Mouse (Mus musculus) neural tube, embryonic 12.5 days (tissue): ENCODE data around the gene Vax1. TPM values are rescaled to one million over a fixed set of nuclear protein-coding genes. Genes with fewer than 3 reads are reported as not detected.
A peak's percentile ranks its signal among the peaks of the same experiment; 100 is the strongest.

Source experiments
- ATAC-seq: fragments of 200-750 bp; cut with Nextera tagmentation; 2 replicates; pipeline ENCODE4 v1.8.0; 2017; ENCODE audit warnings: low read depth, mild to moderate bottlenecking, moderate TSS enrichment, moderate library complexity; ENCODE audit not compliant: low FRiP score
- H3K27ac ChIP-seq: fragments of 300-500 bp; sonication (generic); 2 replicates; pipeline ENCODE4 v1.5.1; 2016
- H3K27me3 ChIP-seq: fragments of 300-500 bp; sonication (generic); replicated peaks from 2 replicates; pipeline ENCODE4 v1.6.1; 2016; ENCODE audit warnings: mild to moderate bottlenecking
- H3K36me3 ChIP-seq: fragments of 300-500 bp; sonication (generic); 2 replicates; pipeline ENCODE4 v1.6.1; 2016; ENCODE audit warnings: mild to moderate bottlenecking
- H3K4me1 ChIP-seq: fragments of 300-500 bp; sonication (generic); 2 replicates; pipeline ENCODE4 v1.6.1; 2016
- H3K4me2 ChIP-seq: fragments of 300-500 bp; sonication (generic); replicated peaks from 2 replicates; pipeline ENCODE4 v1.6.1; 2016; ENCODE audit warnings: mild to moderate bottlenecking
- H3K4me3 ChIP-seq: fragments of 300-500 bp; sonication (generic); 2 replicates; pipeline ENCODE4 v1.5.1; 2016
- H3K9ac ChIP-seq: fragments of 300-500 bp; sonication (generic); 2 replicates; pipeline ENCODE4 v1.6.1; 2016; ENCODE audit warnings: mild to moderate bottlenecking
- H3K9me3 ChIP-seq: fragments of 300-500 bp; sonication (generic); 2 replicates; pipeline ENCODE4 v1.6.1; 2016; ENCODE audit warnings: mild to moderate bottlenecking
- WGBS: fragments of 180-500 bp; shearing (Covaris S2); methylation state at CpG from one replicate; pipeline ENCODE4 v1.1.7; 2016; 5-methylcytosine and 5-hydroxymethylcytosine counted together
- polyA plus RNA-seq: library from polyadenylated mRNA; unstranded; fragments of >200 nt; fragmentation: Nextera tagmentation; extraction: Ambion mirVana; gene quantifications from 2 replicates; pipeline ENCODE4 v1.2.1, GENCODE M21; 2016

The Vax1 gene
- polyA plus RNA-seq, 1 experiment from 2014 or later = not detected

DNA sequence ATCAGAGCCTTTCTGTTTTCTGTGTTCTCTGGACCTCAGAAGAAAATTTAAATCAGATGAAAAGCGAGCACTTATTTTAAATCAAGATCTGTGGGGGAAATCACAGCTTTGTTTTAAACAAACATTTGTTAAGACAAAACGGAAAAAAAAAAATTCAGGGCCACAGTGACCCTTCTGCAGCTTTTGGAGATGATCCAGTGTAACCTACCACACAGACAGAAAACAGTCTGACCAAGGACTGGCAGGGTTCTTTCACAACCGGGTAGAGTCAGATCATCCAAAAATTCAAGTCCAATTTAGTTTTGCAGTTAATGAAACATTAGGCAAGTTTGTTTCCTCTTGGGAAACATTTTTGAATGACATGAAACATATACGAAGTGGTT is 21.3 kb upstream of the Vax1 start:
- Histone ChIP-seq H3K27me3 (peaks cover 88% of the 10 kb centered on the region), H3K4me1 (no peaks in the 10 kb centered on the region), H3K27ac (no peak overlapping the region), H3K9ac (no peak overlapping the region), H3K4me3 (no peak overlapping the region), H3K36me3 (no peaks in the 10 kb centered on the region), H3K4me2 (no peak overlapping the region), H3K9me3 (no peaks in the 10 kb centered on the region)
- WGBS = 8% methylated on average over 4 of the region's 4 CpGs
- no peak for ATAC-seq

DNA sequence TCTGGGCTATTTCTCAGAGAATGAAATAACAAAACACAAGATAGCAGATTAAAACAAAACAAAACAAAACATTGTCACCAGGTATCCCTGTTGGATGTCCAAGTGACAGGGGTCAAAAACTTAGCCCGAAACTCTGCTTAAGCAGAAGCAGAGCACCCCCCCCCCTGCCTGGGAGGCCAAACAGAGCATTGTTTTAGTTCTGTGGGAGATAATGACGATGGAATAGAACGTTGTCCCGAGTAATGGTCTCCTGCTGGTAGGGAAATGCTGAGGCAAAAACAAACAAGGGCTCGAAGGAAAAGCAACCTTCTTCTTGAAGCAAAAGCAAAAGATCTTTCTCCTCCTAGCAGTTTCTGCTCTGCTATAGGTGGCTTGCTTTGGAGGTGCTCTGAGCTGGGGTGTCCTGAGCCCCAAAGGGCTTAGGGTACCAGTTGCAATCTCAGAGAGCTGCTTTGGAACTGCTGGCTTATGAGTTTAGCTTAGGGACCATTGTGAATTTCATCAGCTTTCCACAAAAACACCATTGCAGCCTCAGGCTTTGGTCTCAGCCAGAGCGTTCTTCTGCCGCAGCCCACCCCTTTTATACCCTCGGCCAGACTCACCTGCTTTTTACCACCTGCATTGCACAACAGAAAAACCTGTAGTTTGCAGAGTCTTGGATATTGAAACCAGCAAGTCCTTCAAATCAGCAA is 20.7 kb upstream of the Vax1 start:
- H3K9ac ChIP-seq = no peak overlapping the region
- no peaks in the 10 kb centered on the region for H3K4me1 ChIP-seq
- H3K4me2 ChIP-seq = no peak overlapping the region
- no peaks in the 10 kb centered on the region for H3K9me3 ChIP-seq
- H3K27ac ChIP-seq = no peak overlapping the region
- no peak overlapping the region for H3K4me3 ChIP-seq
- H3K27me3 ChIP-seq = peaks cover 82% of the 10 kb centered on the region
- under 1% methylated on average over 8 of the region's 8 CpGs for WGBS
- no peaks in the 10 kb centered on the region for H3K36me3 ChIP-seq
- ATAC-seq = no peak

DNA sequence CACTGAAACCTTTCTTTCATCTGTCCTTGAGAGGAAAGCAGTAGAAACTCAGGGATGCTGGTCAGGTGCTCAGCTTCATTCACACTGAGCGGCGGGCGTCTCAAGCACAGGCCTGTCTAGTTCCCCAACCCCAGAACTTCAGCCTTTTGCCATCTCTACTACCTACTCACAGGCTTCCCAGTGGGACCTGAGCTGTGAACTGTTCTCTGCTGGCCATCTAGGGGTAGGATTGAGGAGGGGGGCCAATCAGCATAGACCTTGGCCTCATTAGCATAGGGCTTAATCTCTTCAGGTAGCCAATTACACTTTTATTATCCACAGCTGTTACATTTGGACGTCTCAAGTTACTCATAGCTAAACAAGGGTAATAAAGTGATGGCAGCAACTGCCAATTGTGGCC is 19.1 kb upstream of the Vax1 start:
- no peak for ATAC-seq
- no peak overlapping the region for H3K4me2 ChIP-seq

DNA sequence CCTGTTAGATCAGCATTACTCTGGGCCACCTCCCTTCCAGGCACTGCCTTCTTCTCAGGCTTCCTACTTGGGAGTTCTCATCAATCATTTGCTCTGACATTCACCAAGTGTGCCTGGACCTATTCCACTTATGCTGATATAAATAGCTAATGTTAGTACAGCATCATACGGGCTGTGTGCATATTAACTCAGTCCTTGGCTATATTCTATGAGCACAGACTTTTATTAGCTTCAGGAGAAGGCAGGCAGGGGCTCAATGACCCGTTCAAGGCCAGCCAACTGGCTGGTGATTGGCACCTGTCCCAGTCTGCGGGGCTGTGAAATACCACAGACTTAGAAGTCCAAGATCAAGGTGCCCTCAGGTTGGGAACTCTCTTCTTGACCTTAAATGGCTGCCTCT is 14.1 kb upstream of the Vax1 start:
- Histone ChIP-seq H3K36me3 (no peaks in the 10 kb centered on the region), H3K4me1 (no peaks in the 10 kb centered on the region), H3K4me3 (no peak overlapping the region), H3K9ac (no peak overlapping the region), H3K9me3 (no peaks in the 10 kb centered on the region), H3K27me3 (peaks cover 57% of the 10 kb centered on the region), H3K4me2 (no peak overlapping the region), H3K27ac (no peak overlapping the region)
- ATAC-seq = no peak
- WGBS = 59% methylated on average over 3 of the region's 3 CpGs

More for the DNA sequence above, 19.1 kb upstream of the Vax1 start:
- H3K27me3 ChIP-seq = peaks cover 78% of the 10 kb centered on the region
- no peak overlapping the region for H3K27ac ChIP-seq
- 5% methylated on average over 4 of the region's 4 CpGs for WGBS
- no peaks in the 10 kb centered on the region for H3K4me1 ChIP-seq
- no peak overlapping the region for H3K4me3 ChIP-seq
- no peaks in the 10 kb centered on the region for H3K9me3 ChIP-seq
- no peaks in the 10 kb centered on the region for H3K36me3 ChIP-seq
- no peak overlapping the region for H3K9ac ChIP-seq

DNA sequence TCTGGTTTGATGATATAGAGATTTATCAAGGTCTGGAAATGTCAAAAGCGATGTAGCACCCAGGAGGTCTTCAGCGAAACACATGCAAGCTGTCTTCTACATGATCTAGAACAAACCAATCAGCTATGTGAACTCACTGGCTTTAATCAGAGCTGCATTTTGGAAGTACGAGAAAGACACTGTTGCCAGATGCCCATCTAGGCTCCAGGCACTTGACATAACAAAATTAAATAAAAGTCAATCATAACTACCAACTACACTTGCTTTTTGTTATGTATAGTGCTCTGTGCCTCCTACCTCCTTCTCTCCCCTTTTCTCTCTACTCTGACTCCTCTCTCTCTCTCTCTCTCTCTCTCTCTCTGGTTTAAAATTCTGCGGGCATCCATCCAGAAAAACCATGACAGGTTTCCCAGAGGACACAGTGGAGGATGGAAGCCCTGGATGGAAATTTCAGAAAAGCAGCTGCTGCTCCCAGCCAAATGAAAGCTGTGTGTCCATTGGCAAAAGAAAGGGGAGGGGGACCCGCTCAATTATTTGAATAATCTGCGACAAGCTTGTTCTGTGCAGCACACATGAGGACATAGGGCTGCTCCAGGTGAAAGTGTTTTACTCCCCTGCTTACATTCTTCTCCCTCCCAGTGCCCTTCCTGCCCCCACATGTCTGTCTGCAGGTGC is 3.6 kb upstream of the Vax1 start:
- no peak overlapping the region for H3K9ac ChIP-seq
- no peaks in the 10 kb centered on the region for H3K9me3 ChIP-seq
- no peak overlapping the region for H3K4me2 ChIP-seq
- peaks cover 3% of the 10 kb centered on the region; the same call in 1 of the 2 replicates for H3K4me1 ChIP-seq
- WGBS = 11% methylated on average over 6 of the region's 6 CpGs
- ATAC-seq = no peak
- H3K36me3 ChIP-seq = no peaks in the 10 kb centered on the region
- no peak overlapping the region for H3K4me3 ChIP-seq
- no peak overlapping the region for H3K27ac ChIP-seq
- peaks cover 90% of the 10 kb centered on the region for H3K27me3 ChIP-seq

DNA sequence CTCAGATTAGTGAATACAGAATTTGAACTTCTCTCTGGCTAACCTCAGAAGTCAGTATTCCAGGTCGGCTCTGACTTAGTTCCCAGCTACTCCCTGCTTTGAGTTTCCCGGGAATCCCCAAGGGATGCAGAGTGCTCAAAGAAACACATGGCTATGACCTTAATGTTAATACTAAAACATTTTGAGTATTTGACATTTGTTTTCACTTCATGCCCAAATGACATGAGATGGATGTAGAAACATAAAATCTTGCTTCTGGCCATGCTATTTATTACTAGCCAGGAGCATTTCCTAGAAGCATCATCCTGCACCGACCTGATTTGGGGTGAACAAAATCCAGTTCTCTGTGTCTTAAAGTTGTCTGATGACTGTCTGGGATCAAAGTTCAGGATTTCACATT is 2.9 kb upstream of the Vax1 start:
- Histone ChIP-seq H3K9ac (no peak overlapping the region), H3K27me3 (peaks cover 92% of the 10 kb centered on the region), H3K9me3 (no peaks in the 10 kb centered on the region), H3K4me3 (no peak overlapping the region), H3K4me1 (peaks cover 3% of the 10 kb centered on the region; the same call in 1 of the 2 replicates), H3K36me3 (no peaks in the 10 kb centered on the region), H3K4me2 (no peak overlapping the region), H3K27ac (no peak overlapping the region)
- ATAC-seq = no peak
- WGBS = 4% methylated on average over 3 of the region's 3 CpGs

DNA sequence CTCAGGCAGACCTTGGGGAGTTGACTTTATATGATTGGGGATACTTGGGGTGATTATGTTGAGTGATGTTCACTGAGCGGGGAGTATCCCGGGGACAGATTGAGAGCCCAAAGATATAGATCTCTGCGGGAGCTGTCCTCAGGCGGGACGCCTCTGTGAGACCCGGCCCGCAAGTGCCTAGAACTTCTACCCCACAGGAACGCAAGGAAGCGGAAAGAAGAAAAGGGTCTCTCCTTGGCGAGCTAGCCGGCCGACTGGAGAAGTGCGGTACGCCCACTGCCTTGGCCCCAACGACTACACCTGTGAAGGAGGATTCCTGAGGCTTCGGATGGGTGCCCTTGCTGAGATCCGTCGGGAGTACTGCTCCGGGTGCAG is 2.0 kb upstream of the Vax1 start:
- H3K27me3 ChIP-seq = peaks cover 98% of the 10 kb centered on the region
- H3K9me3 ChIP-seq = no peaks in the 10 kb centered on the region
- ATAC-seq = no peak
- H3K4me1 ChIP-seq = peaks cover 3% of the 10 kb centered on the region; the same call in 1 of the 2 replicates
- WGBS = under 1% methylated on average over 19 of the region's 19 CpGs
- no peak overlapping the region for H3K4me2 ChIP-seq
- no peaks in the 10 kb centered on the region for H3K36me3 ChIP-seq
- H3K4me3 ChIP-seq = no peak overlapping the region
- no peak overlapping the region for H3K27ac ChIP-seq
- H3K9ac ChIP-seq = no peak overlapping the region

DNA sequence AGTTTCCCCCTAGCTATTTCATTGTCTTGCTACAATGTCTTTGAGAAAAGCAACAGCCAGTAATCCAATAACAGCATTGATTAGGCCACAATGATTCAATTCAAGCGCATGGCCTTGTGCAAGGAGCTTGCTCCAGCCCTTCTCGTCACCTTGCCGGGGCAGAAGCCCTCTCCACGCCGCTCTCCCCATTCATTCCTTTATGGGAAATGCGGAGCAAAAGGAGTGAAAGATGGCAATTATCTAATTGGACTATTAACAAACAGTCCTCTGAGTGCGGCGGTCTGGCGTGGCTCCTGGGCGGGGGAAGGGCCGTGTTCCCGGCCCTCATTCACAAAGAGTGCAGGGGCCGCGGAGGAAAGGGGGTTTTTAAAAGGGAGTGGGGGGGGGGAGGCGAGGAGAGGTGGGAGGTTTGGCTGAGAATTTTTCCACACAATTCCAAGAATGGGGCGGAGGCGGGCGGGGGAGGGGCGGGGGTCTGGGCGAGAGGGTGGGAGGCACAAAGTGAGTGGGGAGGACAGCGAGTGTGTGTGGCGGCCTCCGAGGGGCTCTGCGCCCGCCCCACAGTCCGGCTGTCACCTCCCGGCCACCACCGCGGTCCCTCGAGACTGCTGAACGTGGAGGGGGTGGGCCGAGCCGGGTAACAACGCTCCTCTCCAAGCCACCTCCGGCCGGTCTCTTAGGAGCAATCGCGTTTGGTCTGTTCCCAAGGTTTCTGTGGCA is 1.5 kb upstream of the Vax1 start:
- Histone ChIP-seq H3K4me2 (peak overlapping the region; percentile 8; the same call in 1 of the 2 replicates), H3K27ac (no peak overlapping the region), H3K27me3 (peaks cover 99% of the 10 kb centered on the region), H3K4me1 (peaks cover 9% of the 10 kb centered on the region), H3K9me3 (no peaks in the 10 kb centered on the region), H3K9ac (no peak overlapping the region), H3K36me3 (no peaks in the 10 kb centered on the region), H3K4me3 (no peak overlapping the region)
- ATAC-seq = no peak
- under 1% methylated on average over 36 of the region's 38 CpGs for WGBS

DNA sequence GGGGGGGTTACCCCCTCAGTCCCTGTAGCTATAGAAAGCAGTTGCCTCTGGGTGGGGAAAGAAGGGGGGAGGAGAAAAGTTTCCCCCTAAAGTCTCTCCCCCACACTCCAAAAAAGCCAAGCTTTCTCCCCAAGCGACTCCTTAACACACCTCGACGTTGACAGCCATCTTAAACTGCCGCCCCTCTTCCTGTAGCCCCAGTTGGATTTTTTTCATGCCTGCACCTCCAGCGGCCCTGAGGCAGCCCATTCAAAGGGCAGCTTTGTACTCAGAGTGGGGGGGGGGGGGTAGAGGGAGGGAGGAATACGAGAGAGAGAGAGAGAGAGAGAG is 875 bp upstream of the Vax1 start:
- Histone ChIP-seq H3K27me3 (peaks cover 99% of the 10 kb centered on the region), H3K4me2 (no peak overlapping the region), H3K4me1 (peaks cover 12% of the 10 kb centered on the region), H3K27ac (no peak overlapping the region), H3K4me3 (no peak overlapping the region), H3K9me3 (no peaks in the 10 kb centered on the region), H3K36me3 (no peaks in the 10 kb centered on the region), H3K9ac (no peak overlapping the region)
- WGBS = 0% methylated on average over 6 of the region's 6 CpGs
- no peak for ATAC-seq

DNA sequence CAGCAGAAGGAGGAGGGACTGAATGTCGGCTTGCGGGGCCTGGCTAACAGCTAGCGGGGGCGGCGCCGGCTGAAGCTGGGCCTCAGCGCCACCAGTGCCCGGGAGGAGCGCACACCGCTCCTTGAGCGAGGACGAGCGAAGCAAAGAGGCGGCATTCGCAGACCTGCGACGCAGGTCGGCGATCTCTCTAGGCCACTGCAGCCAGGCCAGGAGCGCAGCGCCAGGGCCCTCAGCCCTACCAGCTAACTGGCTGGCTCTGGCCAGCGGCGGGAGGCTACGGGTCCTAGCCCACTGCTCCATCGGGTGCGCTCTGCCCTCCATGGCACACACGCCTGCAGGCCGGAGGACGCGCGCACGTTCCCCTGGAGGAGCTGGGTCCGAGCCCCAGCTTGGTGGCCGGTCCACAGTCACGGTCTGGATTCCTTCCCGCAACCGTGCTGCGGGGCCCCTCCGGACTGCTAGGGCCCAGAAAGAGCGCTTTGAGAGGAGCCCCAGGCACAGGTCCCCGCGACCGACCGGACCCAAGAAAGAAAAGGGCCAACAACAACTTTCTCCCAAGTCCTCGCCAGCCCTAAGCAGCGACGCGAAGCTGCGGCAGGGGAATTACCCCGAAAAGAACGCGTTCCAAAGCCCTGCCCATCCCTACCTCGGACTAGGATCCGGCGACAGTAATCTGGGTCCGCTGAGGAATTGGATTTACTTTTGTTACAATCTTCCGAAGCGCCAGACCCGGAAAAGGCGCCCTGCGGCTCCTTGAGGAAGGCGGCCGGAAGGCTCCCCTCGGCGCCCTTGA is 517 bp downstream of the Vax1 start:
- no peak overlapping the region for H3K9ac ChIP-seq
- H3K27ac ChIP-seq = no peak overlapping the region
- peaks cover 100% of the 10 kb centered on the region for H3K27me3 ChIP-seq
- WGBS = under 1% methylated on average over 65 of the region's 65 CpGs
- no peaks in the 10 kb centered on the region for H3K36me3 ChIP-seq
- H3K4me2 ChIP-seq = peak overlapping the region; percentile 42
- H3K4me1 ChIP-seq = peaks cover 12% of the 10 kb centered on the region
- ATAC-seq = no peak
- H3K4me3 ChIP-seq = no peak overlapping the region
- no peaks in the 10 kb centered on the region for H3K9me3 ChIP-seq

DNA sequence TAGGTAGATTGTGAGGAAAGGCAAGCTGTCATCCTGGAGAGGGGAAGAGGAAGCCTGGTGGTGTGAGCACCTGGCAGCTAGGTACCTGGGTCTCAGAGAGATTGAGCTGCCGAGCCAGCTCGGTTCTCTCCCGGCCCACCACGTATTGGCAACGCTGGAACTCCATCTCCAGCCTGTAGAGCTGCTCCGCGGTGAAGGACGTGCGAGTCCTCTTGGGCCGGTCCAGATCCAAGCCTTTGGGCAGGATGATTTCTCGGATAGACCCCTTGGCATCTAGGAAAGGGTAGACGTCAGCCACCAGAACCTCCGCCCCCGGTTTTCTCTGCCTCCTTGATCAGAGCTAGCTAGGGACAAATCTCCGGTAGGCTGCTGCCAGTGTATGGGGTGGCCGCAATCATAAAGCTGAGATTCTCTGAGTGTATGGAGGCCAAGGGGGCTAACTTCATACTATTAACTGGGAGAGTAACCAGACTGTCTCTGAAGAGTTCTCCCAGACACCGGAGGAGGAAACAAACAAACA is 1.4 kb downstream of the Vax1 start:
- Histone ChIP-seq H3K27ac (no peak overlapping the region), H3K4me1 (peaks cover 12% of the 10 kb centered on the region), H3K4me2 (no peak overlapping the region), H3K4me3 (no peak overlapping the region), H3K9ac (no peak overlapping the region), H3K36me3 (no peaks in the 10 kb centered on the region), H3K9me3 (no peaks in the 10 kb centered on the region), H3K27me3 (peaks cover 100% of the 10 kb centered on the region)
- WGBS = under 1% methylated on average over 17 of the region's 17 CpGs
- no peak for ATAC-seq

DNA sequence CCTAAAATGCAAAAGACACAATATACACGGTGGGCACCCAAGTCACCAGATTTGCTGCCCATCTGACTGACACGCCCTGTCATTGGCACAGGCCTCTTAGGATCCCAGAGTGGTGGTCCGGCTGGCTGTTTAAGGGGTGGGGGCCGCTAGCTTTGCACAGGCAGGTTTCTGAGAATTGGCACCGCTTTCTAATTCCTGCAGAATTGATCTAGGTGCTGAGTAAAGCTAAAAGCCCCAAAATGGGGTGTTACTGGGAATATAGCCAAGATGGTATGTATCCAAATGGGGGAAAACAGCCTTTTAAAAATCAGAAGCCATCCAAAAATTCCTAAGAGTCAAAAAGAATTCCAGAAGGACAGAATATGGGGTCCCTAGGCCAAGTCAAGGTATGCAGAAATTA is 2.0 kb downstream of the Vax1 start:
- no peak overlapping the region for H3K9ac ChIP-seq
- H3K4me2 ChIP-seq = no peak overlapping the region
- WGBS = 9% methylated on average over 5 of the region's 5 CpGs
- no peaks in the 10 kb centered on the region for H3K36me3 ChIP-seq
- H3K4me1 ChIP-seq = peaks cover 12% of the 10 kb centered on the region
- ATAC-seq = no peak
- H3K27ac ChIP-seq = no peak overlapping the region
- peaks cover 100% of the 10 kb centered on the region for H3K27me3 ChIP-seq
- no peaks in the 10 kb centered on the region for H3K9me3 ChIP-seq
- H3K4me3 ChIP-seq = no peak overlapping the region
